Mouse (Mus musculus): Measurements from ENCODE around the gene Wnt9a. TPM values are rescaled to one million over a fixed set of nuclear protein-coding genes. Genes with fewer than 3 reads are reported as not detected.

Gene Wnt9a
- polyA plus RNA-seq (2014; fragmentation: Nextera tagmentation; extraction: Ambion mirVana) = 1.3 and 1.6 TPM in 2 replicates

DNA sequence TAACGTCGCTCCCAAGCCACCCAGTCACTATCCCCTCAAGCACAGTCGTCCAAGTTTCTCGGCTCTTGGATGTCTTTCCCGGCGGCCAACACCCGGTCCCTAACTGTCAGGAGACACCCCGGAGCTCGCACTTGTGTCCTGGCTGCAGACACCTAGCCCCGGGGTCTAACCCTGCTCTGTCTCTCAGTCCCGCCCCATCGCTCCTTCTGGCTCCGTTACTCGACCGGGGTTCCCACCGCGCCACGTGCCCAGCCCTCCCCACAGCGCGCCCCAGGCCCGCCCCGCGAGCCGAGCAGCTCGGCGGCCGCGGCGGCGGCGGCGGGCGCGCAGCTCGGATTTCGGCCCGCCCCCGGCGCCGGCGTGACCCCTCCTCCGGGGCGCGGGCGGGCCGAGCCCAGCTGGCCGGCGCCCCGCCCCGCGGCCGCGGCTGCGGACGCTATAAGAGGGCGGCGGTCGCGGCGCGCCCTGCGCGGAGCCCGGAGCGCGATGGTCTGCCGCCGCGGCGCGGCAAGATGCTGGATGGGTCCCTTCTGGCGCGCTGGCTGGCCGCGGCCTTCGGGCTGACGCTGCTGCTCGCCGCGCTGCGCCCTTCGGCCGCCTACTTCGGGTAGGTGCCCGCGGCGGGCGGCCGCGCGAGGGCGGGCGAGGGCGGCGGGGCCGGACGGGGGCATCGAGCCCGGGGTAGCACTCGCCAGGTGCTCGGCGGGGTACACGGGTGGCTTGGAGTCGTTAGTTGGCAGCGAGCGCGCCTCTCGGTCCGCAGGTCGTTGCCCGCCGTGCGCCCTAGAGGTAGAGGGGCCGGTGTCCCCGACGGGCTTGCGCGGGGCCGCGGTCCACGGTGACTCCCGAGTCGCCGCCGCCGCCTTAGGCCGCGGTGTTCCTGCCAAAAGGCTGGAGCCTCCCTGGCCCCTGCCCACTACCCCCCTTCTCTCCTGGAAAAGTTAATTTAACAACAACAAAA, at the start of gene Wnt9a:
TSS of gene Wnt9a (plus strand) at position 468 of the 961 bp plus-strand sequence.
- peak within 1 kb of the TSS; percentile 94 for H3K4me2 ChIP-seq
- H3K9me3 ChIP-seq (replicated peaks; ENCODE audit: control insufficient read depth, low read length) = no peaks in the 10 kb centered on the region
- ATAC-seq (replicated peaks; ENCODE audit: insufficient number of reproducible peaks, low FRiP score, low TSS enrichment) = peak; percentile 75
- H3K9ac ChIP-seq (ENCODE audit: low read depth, low read length) = peak within 1 kb of the TSS; percentile 76
- H3K36me3 ChIP-seq (ENCODE audit: control insufficient read depth, insufficient read depth, low read length) = no peaks in the 10 kb centered on the region
- H3K27me3 ChIP-seq (ENCODE audit: control insufficient read depth, insufficient read depth, low read length) = peaks cover 63% of the 10 kb centered on the region
- H3K27ac ChIP-seq (ENCODE audit: low read depth, low read length) = no peak within 1 kb of the TSS
- under 1% methylated on average over 103 of the region's 128 CpGs for WGBS (ENCODE audit: insufficient replicate concordance)
- H3K4me1 ChIP-seq (ENCODE audit: control insufficient read depth, insufficient read depth, low read length) = peaks cover 21% of the 10 kb centered on the region
- peak within 1 kb of the TSS; percentile 61 for H3K4me3 ChIP-seq (ENCODE audit: low read depth, low read length)

DNA sequence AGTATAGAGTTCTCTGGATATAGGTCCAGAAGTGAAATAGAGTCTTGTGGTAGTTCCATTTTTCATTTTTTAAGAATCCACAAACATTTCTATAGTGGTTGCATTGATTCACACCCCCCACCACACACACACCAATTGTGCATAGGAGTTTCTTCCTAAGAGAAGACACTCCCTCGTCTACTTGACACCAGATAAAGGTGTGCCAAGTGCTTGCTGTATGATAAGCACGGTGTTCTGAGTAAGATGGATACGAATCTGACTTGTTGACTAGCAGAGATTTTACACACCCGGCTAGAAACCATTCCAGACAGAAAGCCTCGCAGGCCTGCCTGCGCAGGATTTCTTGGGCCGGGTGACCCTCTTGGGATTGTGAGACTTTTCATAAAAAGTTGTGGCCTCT, 47.1 kb upstream of the Wnt9a start:
- H3K9ac ChIP-seq (ENCODE audit: low read depth, low read length) = no peak overlapping the region
- H3K4me2 ChIP-seq = no peak overlapping the region
- H3K27me3 ChIP-seq (ENCODE audit: control insufficient read depth, insufficient read depth, low read length) = peaks cover 42% of the 10 kb centered on the region
- ATAC-seq (replicated peaks; ENCODE audit: insufficient number of reproducible peaks, low FRiP score, low TSS enrichment) = no peak
- peaks cover 5% of the 10 kb centered on the region; the same call in 1 of the 2 replicates for H3K4me1 ChIP-seq (ENCODE audit: control insufficient read depth, insufficient read depth, low read length)
- 60% methylated on average over 7 of the region's 7 CpGs for WGBS (ENCODE audit: insufficient replicate concordance)
- no peaks in the 10 kb centered on the region for H3K9me3 ChIP-seq (replicated peaks; ENCODE audit: control insufficient read depth, low read length)
- no peaks in the 10 kb centered on the region for H3K36me3 ChIP-seq (ENCODE audit: control insufficient read depth, insufficient read depth, low read length)
- no peak overlapping the region for H3K4me3 ChIP-seq (ENCODE audit: low read depth, low read length)
- no peak overlapping the region for H3K27ac ChIP-seq (ENCODE audit: low read depth, low read length)

GRCm38 (mm10) chr11:59260706-59261493, 45.8 kb upstream of the Wnt9a start:
- H3K4me2 ChIP-seq = no peak overlapping the region
- no peak overlapping the region for H3K9ac ChIP-seq (ENCODE audit: low read depth, low read length)
- no peaks in the 10 kb centered on the region for H3K36me3 ChIP-seq (ENCODE audit: control insufficient read depth, insufficient read depth, low read length)
- no peak overlapping the region for H3K4me3 ChIP-seq (ENCODE audit: low read depth, low read length)
- peaks cover 47% of the 10 kb centered on the region for H3K27me3 ChIP-seq (ENCODE audit: control insufficient read depth, insufficient read depth, low read length)
- ATAC-seq (replicated peaks; ENCODE audit: insufficient number of reproducible peaks, low FRiP score, low TSS enrichment) = peak; percentile 84
- peak overlapping the region; percentile 22; the same call in 1 of the 2 replicates for H3K27ac ChIP-seq (ENCODE audit: low read depth, low read length)
- WGBS (ENCODE audit: insufficient replicate concordance) = 54% methylated on average over 10 of the region's 10 CpGs
- peaks cover 5% of the 10 kb centered on the region; the same call in 1 of the 2 replicates for H3K4me1 ChIP-seq (ENCODE audit: control insufficient read depth, insufficient read depth, low read length)
- H3K9me3 ChIP-seq (replicated peaks; ENCODE audit: control insufficient read depth, low read length) = no peaks in the 10 kb centered on the region

- Histone ChIP-seq H3K4me3 (ENCODE audit: low read depth, low read length) (no peak overlapping the region), H3K27me3 (ENCODE audit: control insufficient read depth, insufficient read depth, low read length) (peaks cover 57% of the 10 kb centered on the region)
Measured at GRCm38 (mm10) chr11:59262308-59262707, 44.4 kb upstream of the Wnt9a start.

DNA sequence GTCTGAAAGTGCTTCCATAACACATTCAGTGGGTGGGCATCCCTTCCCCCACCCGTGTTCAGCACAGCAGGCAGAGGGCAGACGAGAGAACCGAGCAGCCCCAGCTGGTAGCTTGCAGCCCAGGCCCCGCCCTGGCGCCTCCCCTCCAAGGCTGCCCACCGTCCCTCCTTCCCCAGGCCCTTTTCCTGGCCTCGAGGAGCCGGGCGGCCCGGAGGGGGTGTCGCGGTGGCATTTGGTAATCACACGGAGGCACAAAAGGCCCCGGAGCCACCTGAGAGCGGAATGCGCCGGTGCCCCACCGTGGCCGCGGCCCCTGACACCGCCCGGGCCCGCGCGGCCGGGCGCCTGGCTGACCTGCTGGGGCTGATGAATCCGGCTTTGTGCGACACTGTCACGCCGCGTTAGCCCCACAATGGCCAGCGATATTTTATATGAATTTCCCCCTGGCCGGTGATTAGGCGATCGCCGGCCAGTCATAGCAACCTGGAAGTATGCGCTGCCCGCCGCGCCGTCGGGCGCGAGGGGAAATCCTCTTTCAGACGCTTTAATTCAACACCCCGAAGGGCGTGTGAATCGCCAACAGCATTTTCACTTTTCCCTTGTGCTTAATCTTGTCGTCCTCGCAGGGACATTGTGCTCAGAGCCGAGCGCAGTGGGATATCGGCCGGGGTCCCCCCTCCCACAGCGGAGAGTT, 42.7 kb upstream of the Wnt9a start:
- H3K36me3 ChIP-seq (ENCODE audit: control insufficient read depth, insufficient read depth, low read length) = no peaks in the 10 kb centered on the region
- H3K27ac ChIP-seq (ENCODE audit: low read depth, low read length) = no peak overlapping the region
- H3K9ac ChIP-seq (ENCODE audit: low read depth, low read length) = peak overlapping the region; percentile 68
- under 1% methylated on average over 55 of the region's 56 CpGs for WGBS (ENCODE audit: insufficient replicate concordance)
- H3K4me2 ChIP-seq = peak overlapping the region; percentile 97
- peak overlapping the region; percentile 63 for H3K4me3 ChIP-seq (ENCODE audit: low read depth, low read length)
- H3K27me3 ChIP-seq (ENCODE audit: control insufficient read depth, insufficient read depth, low read length) = peaks cover 60% of the 10 kb centered on the region
- H3K9me3 ChIP-seq (replicated peaks; ENCODE audit: control insufficient read depth, low read length) = peaks cover 3% of the 10 kb centered on the region
- peak; percentile 58; the same call in 1 of the 2 replicates for ATAC-seq (replicated peaks; ENCODE audit: insufficient number of reproducible peaks, low FRiP score, low TSS enrichment)
- H3K4me1 ChIP-seq (ENCODE audit: control insufficient read depth, insufficient read depth, low read length) = peaks cover 5% of the 10 kb centered on the region; the same call in 1 of the 2 replicates

More at GRCm38 (mm10) chr11:59262308-59262707, 44.4 kb upstream of the Wnt9a start:
- Histone ChIP-seq H3K4me1 (ENCODE audit: control insufficient read depth, insufficient read depth, low read length) (peaks cover 5% of the 10 kb centered on the region; the same call in 1 of the 2 replicates), H3K9ac (ENCODE audit: low read depth, low read length) (no peak overlapping the region), H3K36me3 (ENCODE audit: control insufficient read depth, insufficient read depth, low read length) (no peaks in the 10 kb centered on the region), H3K9me3 (replicated peaks; ENCODE audit: control insufficient read depth, low read length) (no peaks in the 10 kb centered on the region), H3K4me2 (no peak overlapping the region), H3K27ac (ENCODE audit: low read depth, low read length) (no peak overlapping the region)
- no peak for ATAC-seq (replicated peaks; ENCODE audit: insufficient number of reproducible peaks, low FRiP score, low TSS enrichment)

DNA sequence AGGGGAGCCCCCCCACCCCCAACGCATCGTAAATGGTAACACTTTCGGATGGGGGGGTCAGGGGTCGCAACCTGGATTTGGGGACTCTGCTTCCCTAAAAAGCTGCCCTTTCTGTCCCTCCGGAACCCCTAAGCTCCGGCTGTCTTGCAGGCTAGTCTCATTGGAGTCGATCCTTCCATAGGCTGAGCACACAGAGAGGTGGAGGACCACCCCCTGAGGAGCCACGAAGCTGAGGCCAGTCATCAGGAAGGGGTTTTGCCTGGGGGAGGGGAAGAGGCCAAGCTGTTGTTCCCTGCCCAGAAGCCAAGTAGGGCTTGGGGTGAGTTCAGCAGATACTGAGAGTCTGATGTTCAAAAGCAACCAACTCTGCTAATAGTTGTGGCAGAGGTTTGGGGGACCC, 42.1 kb upstream of the Wnt9a start:
- no peaks in the 10 kb centered on the region for H3K36me3 ChIP-seq (ENCODE audit: control insufficient read depth, insufficient read depth, low read length)
- H3K9ac ChIP-seq (ENCODE audit: low read depth, low read length) = peak overlapping the region; percentile 68; the same call in 1 of the 2 replicates
- no peak overlapping the region for H3K27ac ChIP-seq (ENCODE audit: low read depth, low read length)
- H3K27me3 ChIP-seq (ENCODE audit: control insufficient read depth, insufficient read depth, low read length) = peaks cover 60% of the 10 kb centered on the region
- H3K9me3 ChIP-seq (replicated peaks; ENCODE audit: control insufficient read depth, low read length) = peaks cover 3% of the 10 kb centered on the region
- ATAC-seq (replicated peaks; ENCODE audit: insufficient number of reproducible peaks, low FRiP score, low TSS enrichment) = no peak
- WGBS (ENCODE audit: insufficient replicate concordance) = 4% methylated on average over 8 of the region's 8 CpGs
- H3K4me3 ChIP-seq (ENCODE audit: low read depth, low read length) = peak overlapping the region; percentile 63
- peaks cover 5% of the 10 kb centered on the region; the same call in 1 of the 2 replicates for H3K4me1 ChIP-seq (ENCODE audit: control insufficient read depth, insufficient read depth, low read length)
- peak overlapping the region; percentile 97 for H3K4me2 ChIP-seq

DNA sequence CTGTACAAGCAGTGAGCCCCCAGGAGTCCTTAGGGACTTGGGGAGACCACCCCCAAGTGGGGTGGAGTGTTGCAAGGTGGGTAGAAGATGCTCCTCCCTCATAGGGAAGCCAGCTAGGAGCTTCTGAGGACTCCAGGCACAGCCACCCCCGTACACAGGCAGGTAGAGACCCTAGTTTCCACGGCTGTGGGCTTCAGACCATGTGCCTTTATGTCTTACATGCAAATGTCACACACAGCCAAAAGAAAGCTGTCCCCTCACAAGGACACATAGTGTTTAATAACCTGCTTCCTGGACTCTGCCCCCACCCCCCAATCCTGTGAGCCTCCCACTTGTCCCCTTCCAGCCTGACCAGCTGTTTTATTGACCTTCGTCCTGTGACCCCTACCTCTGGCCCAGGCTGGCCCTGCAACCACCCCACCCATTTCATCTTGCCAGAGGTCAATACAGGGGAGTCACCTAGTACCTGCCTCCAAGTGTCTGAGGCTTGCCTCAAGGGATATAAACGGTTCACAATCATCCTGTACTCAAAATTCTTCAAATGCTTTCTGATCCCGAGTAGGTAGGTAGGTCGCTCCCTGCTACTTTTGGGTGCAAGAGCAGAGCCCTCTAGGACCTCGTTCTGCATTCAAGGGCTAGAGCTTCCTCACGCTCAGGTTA, 41.4 kb upstream of the Wnt9a start:
- Histone ChIP-seq H3K9me3 (replicated peaks; ENCODE audit: control insufficient read depth, low read length) (peaks cover 3% of the 10 kb centered on the region), H3K4me1 (ENCODE audit: control insufficient read depth, insufficient read depth, low read length) (peaks cover 5% of the 10 kb centered on the region; the same call in 1 of the 2 replicates), H3K27ac (ENCODE audit: low read depth, low read length) (no peak overlapping the region), H3K4me2 (no peak overlapping the region), H3K9ac (ENCODE audit: low read depth, low read length) (no peak overlapping the region), H3K27me3 (ENCODE audit: control insufficient read depth, insufficient read depth, low read length) (peaks cover 58% of the 10 kb centered on the region), H3K36me3 (ENCODE audit: control insufficient read depth, insufficient read depth, low read length) (no peaks in the 10 kb centered on the region), H3K4me3 (ENCODE audit: low read depth, low read length) (no peak overlapping the region)
- 53% methylated on average over 8 of the region's 8 CpGs for WGBS (ENCODE audit: insufficient replicate concordance)
- no peak for ATAC-seq (replicated peaks; ENCODE audit: insufficient number of reproducible peaks, low FRiP score, low TSS enrichment)
